ENCODE assay signal across 7 mouse cellular contexts in genomic region chr5:103028940-103029621, GRCm38 (mm10).
A peak's percentile ranks its signal among the peaks of the same experiment; 100 is the strongest.
DNase-seq lines count a peak whose midpoint lies in the region; ATAC-seq and TF ChIP-seq lines count a peak whose summit lies in the region.

No protein-coding gene starts in this region.

- no peak for ATAC-seq in lung, embryonic 14.5 days (ENCODE audit: insufficient read depth)
- ATAC-seq in hindbrain, embryonic 16.5 days, result peak; percentile 78
- peak; percentile 71; the same call in 1 of the 2 replicates for ATAC-seq in limb, embryonic 15.5 days (ENCODE audit: insufficient number of reproducible peaks, low FRiP score, low TSS enrichment, low read depth)
- ATAC-seq in liver, embryonic 11.5 days (replicated peaks; ENCODE audit: low FRiP score), result no peak

- H3K4me1 ChIP-seq in lung, embryonic 14.5 days (ENCODE audit: insufficient read depth), result no peaks in the 10 kb centered on the region
- no peaks in the 10 kb centered on the region for H3K4me1 ChIP-seq in lung, adult 2 months (ENCODE audit: control insufficient read depth, insufficient read depth, low read length)
- peaks cover 5% of the 10 kb centered on the region; the same call in 1 of the 2 replicates for H3K4me1 ChIP-seq in hindbrain, embryonic 16.5 days (ENCODE audit: control insufficient read depth, insufficient read depth, low read depth, low read length)
- H3K4me1 ChIP-seq in limb, embryonic 15.5 days, result no peaks in the 10 kb centered on the region; the same call in 1 of the 2 replicates
- no peaks in the 10 kb centered on the region for H3K4me1 ChIP-seq in liver, embryonic 11.5 days (replicated peaks; ENCODE audit: control insufficient read depth, insufficient read depth, low read length)

- TF ChIP-seq POLR2A in lung, adult 2 months (IDR thresholded peaks at IDR 0.05; ENCODE audit: borderline replicate concordance, extremely low read depth, low read depth, low read length), result no peak

- H3K27me3 ChIP-seq in lung, embryonic 14.5 days (ENCODE audit: insufficient read depth, low read length), result no peaks in the 10 kb centered on the region
- H3K27me3 ChIP-seq in hindbrain, embryonic 16.5 days (replicated peaks; ENCODE audit: control insufficient read depth, insufficient read depth, low read length), result no peaks in the 10 kb centered on the region
- peaks cover 20% of the 10 kb centered on the region for H3K27me3 ChIP-seq in limb, embryonic 15.5 days
- H3K27me3 ChIP-seq in liver, embryonic 11.5 days (replicated peaks; ENCODE audit: control insufficient read depth, insufficient read depth, low read length), result no peaks in the 10 kb centered on the region

- no peaks in the 10 kb centered on the region for H3K36me3 ChIP-seq in lung, embryonic 14.5 days (ENCODE audit: insufficient read depth)
- no peaks in the 10 kb centered on the region for H3K36me3 ChIP-seq in hindbrain, embryonic 16.5 days (ENCODE audit: control insufficient read depth, insufficient read depth, low read length)
- H3K36me3 ChIP-seq in limb, embryonic 15.5 days, result no peaks in the 10 kb centered on the region
- no peaks in the 10 kb centered on the region for H3K36me3 ChIP-seq in liver, embryonic 11.5 days (ENCODE audit: control insufficient read depth, insufficient read depth, low read length)

- TF ChIP-seq CTCF in lung, embryonic 14.5 days (IDR thresholded peaks at IDR 0.05; ENCODE audit: low read depth), result no peak
- no peak for TF ChIP-seq CTCF in lung, adult 2 months (IDR thresholded peaks at IDR 0.05; ENCODE audit: insufficient read depth, low read length)

- DNase-seq in lung, embryonic 14.5 days, result peak; percentile 38
- no peak for DNase-seq in lung, adult 2 months
- peak; percentile 87 to 93 for DNase-seq in cerebellum, postnatal 25 days
- no peak for DNase-seq in B cell, adult 2 months
- DNase-seq in liver, embryonic 11.5 days (ENCODE audit: low spot score), result no peak

- H3K27ac ChIP-seq in lung, embryonic 14.5 days (ENCODE audit: low read depth), result no peak overlapping the region
- peak overlapping the region; percentile 49; the same call in 1 of the 2 replicates for H3K27ac ChIP-seq in hindbrain, embryonic 16.5 days (ENCODE audit: low read depth, low read length)
- H3K27ac ChIP-seq in limb, embryonic 15.5 days, result no peak overlapping the region
- no peak overlapping the region for H3K27ac ChIP-seq in liver, embryonic 11.5 days (ENCODE audit: low read depth, low read length)

- H3K4me2 ChIP-seq in lung, embryonic 14.5 days, result no peak overlapping the region
- no peak overlapping the region for H3K4me2 ChIP-seq in hindbrain, embryonic 16.5 days (ENCODE audit: low read length)
- H3K4me2 ChIP-seq in limb, embryonic 15.5 days, result no peak overlapping the region
- H3K4me2 ChIP-seq in liver, embryonic 11.5 days, result no peak overlapping the region

- no peak overlapping the region for H3K4me3 ChIP-seq in lung, embryonic 14.5 days (ENCODE audit: low read depth, low read length)
- no peak overlapping the region for H3K4me3 ChIP-seq in lung, adult 2 months (replicated peaks; ENCODE audit: extremely low read depth, low read depth, low read length)
- no peak overlapping the region for H3K4me3 ChIP-seq in hindbrain, embryonic 16.5 days (ENCODE audit: low read length)
- H3K4me3 ChIP-seq in limb, embryonic 15.5 days, result no peak overlapping the region
- no peak overlapping the region for H3K4me3 ChIP-seq in liver, embryonic 11.5 days (ENCODE audit: low read depth, low read length)

- no peak overlapping the region for H3K9ac ChIP-seq in lung, embryonic 14.5 days
- H3K9ac ChIP-seq in hindbrain, embryonic 16.5 days (ENCODE audit: low read depth, low read length), result no peak overlapping the region
- H3K9ac ChIP-seq in limb, embryonic 15.5 days, result no peak overlapping the region
- H3K9ac ChIP-seq in liver, embryonic 11.5 days (ENCODE audit: low read depth, low read length), result no peak overlapping the region

- 72% methylated on average over 13 of the region's 13 CpGs for WGBS in lung, embryonic 14.5 days
- WGBS in lung, adult 2 months, result 66% methylated on average over 13 of the region's 13 CpGs
- 41% methylated on average over 13 of the region's 13 CpGs for WGBS in hindbrain, embryonic 16.5 days
- WGBS in limb, embryonic 15.5 days, result 31% methylated on average over 13 of the region's 13 CpGs
- 72% methylated on average over 13 of the region's 13 CpGs for WGBS in liver, embryonic 11.5 days

- no peaks in the 10 kb centered on the region for H3K9me3 ChIP-seq in lung, embryonic 14.5 days (ENCODE audit: low read depth, low read length)
- H3K9me3 ChIP-seq in hindbrain, embryonic 16.5 days (ENCODE audit: control insufficient read depth, low read length), result no peaks in the 10 kb centered on the region
- H3K9me3 ChIP-seq in limb, embryonic 15.5 days, result no peaks in the 10 kb centered on the region
- H3K9me3 ChIP-seq in liver, embryonic 11.5 days (ENCODE audit: control insufficient read depth, low read length), result no peaks in the 10 kb centered on the region

Comparison
In these comparisons a context has a peak if more than half of its experiments do, and no peak if none do; other contexts are left out.
1. DNase-seq: peak in lung, embryonic 14.5 days (single experiment) and cerebellum, postnatal 25 days (2 of 2); none in lung, adult 2 months (single experiment), B cell, adult 2 months (0 of 2) and liver, embryonic 11.5 days (single experiment).
2. ATAC-seq: peak in hindbrain, embryonic 16.5 days (single experiment) and limb, embryonic 15.5 days (single experiment); none in lung, embryonic 14.5 days (single experiment) and liver, embryonic 11.5 days (single experiment).